In genomic region chr1:134708801-134709385, GRCm38 (mm10) we compare ENCODE assay signal across 8 mouse cellular contexts.
DNase-seq lines count a peak whose midpoint lies in the region; ATAC-seq and TF ChIP-seq lines count a peak whose summit lies in the region.

No protein-coding gene starts in this region.

- peak overlapping the region; percentile 87 for H3K4me2 ChIP-seq in CH12.LX (ENCODE audit: insufficient read depth, low read depth, poor library complexity, severe bottlenecking)
- H3K4me2 ChIP-seq in hindbrain, embryonic 11.5 days (replicated peaks; ENCODE audit: low read depth, low read length): peak overlapping the region; percentile 89
- peak overlapping the region; percentile 57 for H3K4me2 ChIP-seq in liver, embryonic 15.5 days

- ATAC-seq in hindbrain, embryonic 11.5 days (ENCODE audit: low FRiP score): peak; percentile 39
- no peak for ATAC-seq in liver, embryonic 15.5 days (ENCODE audit: insufficient read depth)

- H3K9me3 ChIP-seq in CH12.LX (replicated peaks; ENCODE audit: low read length): no peaks in the 10 kb centered on the region
- H3K9me3 ChIP-seq in hindbrain, embryonic 11.5 days (ENCODE audit: control insufficient read depth, low read length): no peaks in the 10 kb centered on the region
- no peaks in the 10 kb centered on the region for H3K9me3 ChIP-seq in liver, embryonic 15.5 days (replicated peaks)

- H3K79me2 ChIP-seq in CH12.LX (replicated peaks; ENCODE audit: control insufficient read depth, extremely low read depth, insufficient read depth, poor library complexity, severe bottlenecking): no peaks in the 10 kb centered on the region

- DNase-seq in adrenal gland, postnatal 14 days: peak; percentile 65
- no peak for DNase-seq in adrenal gland, adult 2 months
- DNase-seq in CH12.LX (ENCODE audit: extremely low read depth): peak; percentile 76
- DNase-seq in embryo, embryonic 10 days (ENCODE audit: low spot score): peak; percentile 69
- DNase-seq in hindbrain, embryonic 11.5 days (ENCODE audit: low spot score): peak; percentile 81
- peak; percentile 64 for DNase-seq in retina, embryonic 14.5 days (ENCODE audit: low spot score)
- DNase-seq in c-Kit-positive CD71-positive TER-119-positive erythroid progenitor cells, embryonic 14.5 days (ENCODE audit: low spot score): no peak

- dilution Hi-C loops in CH12.LX (cut with MboI; ENCODE audit: extremely low pct_ligation_motif_present, extremely low pct_unique_long_range_greater_than_20kb, low sequenced_read_pairs): no loop called here

- H3K4me3 ChIP-seq in CH12.LX (replicated peaks in 1 of 3; ENCODE audit: low read depth in 2 of 3, low read length in 2 of 3, poor library complexity in 1 of 3): peak overlapping the region in 1 of 3 experiments; percentile 23
- H3K4me3 ChIP-seq in hindbrain, embryonic 11.5 days (ENCODE audit: low read depth, low read length): peak overlapping the region; percentile 57
- H3K4me3 ChIP-seq in liver, embryonic 15.5 days (replicated peaks): peak overlapping the region; percentile 17

- in situ Hi-C loops in CH12.LX (cut with MboI; ENCODE audit: low pct_ligation_motif_present, low pct_unique_long_range_greater_than_20kb, low sequenced_read_pairs): no loop called here

- H3K27ac ChIP-seq in CH12.LX (ENCODE audit: insufficient read depth, low read depth): no peak overlapping the region
- H3K27ac ChIP-seq in hindbrain, embryonic 11.5 days (ENCODE audit: low read depth, low read length): peak overlapping the region; percentile 53; the same call in 1 of the 2 replicates
- no peak overlapping the region for H3K27ac ChIP-seq in liver, embryonic 15.5 days (replicated peaks)

- TF ChIP-seq CTCF in CH12.LX (conservative IDR thresholded peaks at IDR 0.05 in 1 of 2, IDR thresholded peaks at IDR 0.05 in 1 of 2; ENCODE audit: low read depth in 2 of 2, low read length in 2 of 2): no peak

- H3K9ac ChIP-seq in CH12.LX (ENCODE audit: insufficient read depth, low read depth): no peak overlapping the region
- peak overlapping the region; percentile 81 for H3K9ac ChIP-seq in hindbrain, embryonic 11.5 days (ENCODE audit: low read depth, low read length)
- H3K9ac ChIP-seq in liver, embryonic 15.5 days: no peak overlapping the region

- peaks cover 22 to 46% of the 10 kb centered on the region in 2 experiments for H3K4me1 ChIP-seq in CH12.LX (ENCODE audit: control insufficient read depth in 1 of 2, insufficient read depth in 2 of 2)
- H3K4me1 ChIP-seq in hindbrain, embryonic 11.5 days (replicated peaks; ENCODE audit: control insufficient read depth, insufficient read depth, low read length): peaks cover 19% of the 10 kb centered on the region
- H3K4me1 ChIP-seq in liver, embryonic 15.5 days (replicated peaks): peaks cover 11% of the 10 kb centered on the region

- H3K36me3 ChIP-seq in CH12.LX (replicated peaks in 1 of 2; ENCODE audit: control insufficient read depth in 1 of 2, insufficient read depth in 1 of 2, low read length in 1 of 2): no peaks in the 10 kb centered on the region
- H3K36me3 ChIP-seq in hindbrain, embryonic 11.5 days (ENCODE audit: control insufficient read depth, insufficient read depth, low read length): no peaks in the 10 kb centered on the region
- H3K36me3 ChIP-seq in liver, embryonic 15.5 days (replicated peaks): no peaks in the 10 kb centered on the region

- no peak for TF ChIP-seq RAD21 in CH12.LX (IDR thresholded peaks at IDR 0.05; ENCODE audit: low read depth, low read length)

- peak; percentile 73; the same call in 1 of the 2 replicates for TF ChIP-seq EP300 in CH12.LX (IDR thresholded peaks at IDR 0.05; ENCODE audit: low read length)

- WGBS in hindbrain, embryonic 11.5 days: under 1% methylated on average over 43 of the region's 46 CpGs
- WGBS in liver, embryonic 15.5 days (ENCODE audit: insufficient replicate concordance): under 1% methylated on average over 46 of the region's 46 CpGs

- TF ChIP-seq POLR2A in CH12.LX (IDR thresholded peaks at IDR 0.05; ENCODE audit: low read depth, low read length): no peak

- peaks cover 96% of the 10 kb centered on the region for H3K27me3 ChIP-seq in CH12.LX (replicated peaks)
- peaks cover 18% of the 10 kb centered on the region; the same call in 1 of the 2 replicates for H3K27me3 ChIP-seq in hindbrain, embryonic 11.5 days (ENCODE audit: control insufficient read depth, insufficient read depth, low read length)
- H3K27me3 ChIP-seq in liver, embryonic 15.5 days: peaks cover 90% of the 10 kb centered on the region

TF ChIP-seq in CH12.LX, 34 proteins besides CTCF, POLR2A, EP300 and RAD21:
- TF ChIP-seq MAZ (IDR thresholded peaks at IDR 0.05; ENCODE audit: low read depth, low read length): peak; percentile 87
- TF ChIP-seq HCFC1 (IDR thresholded peaks at IDR 0.05; ENCODE audit: low read depth, low read length): no peak
- TF ChIP-seq ETS1 (conservative IDR thresholded peaks at IDR 0.05; ENCODE audit: low read depth, low read length): peak; percentile 85
- no peak for TF ChIP-seq ZMIZ1 (IDR thresholded peaks at IDR 0.05; ENCODE audit: low read depth, low read length)
- no peak for TF ChIP-seq USF2 (conservative IDR thresholded peaks at IDR 0.05; ENCODE audit: low read depth, low read length)
- peak; percentile 43; the same call in 1 of the 2 replicates for TF ChIP-seq NRF1 (IDR thresholded peaks at IDR 0.05; ENCODE audit: low read depth, low read length)
- TF ChIP-seq TBP (conservative IDR thresholded peaks at IDR 0.05; ENCODE audit: low read depth, low read length): no peak
- TF ChIP-seq MAX (IDR thresholded peaks at IDR 0.05; ENCODE audit: low read length): no peak
- TF ChIP-seq JUND (conservative IDR thresholded peaks at IDR 0.05; ENCODE audit: low read depth, low read length): no peak
- 0 out of 2 replicates have a peak, but pooled peaks have one; percentile 16 for TF ChIP-seq JUN (IDR thresholded peaks at IDR 0.05; ENCODE audit: insufficient read depth, low read depth, low read length)
- TF ChIP-seq KAT2A (IDR thresholded peaks at IDR 0.05; ENCODE audit: insufficient replicate concordance, low read length): no peak
- TF ChIP-seq RCOR1 (conservative IDR thresholded peaks at IDR 0.05; ENCODE audit: low read depth, low read length): peak; percentile 75; the same call in 1 of the 2 replicates
- no peak for TF ChIP-seq ZC3H11A (IDR thresholded peaks at IDR 0.05; ENCODE audit: low read depth, low read length)
- no peak for TF ChIP-seq ZKSCAN1 (IDR thresholded peaks at IDR 0.05; ENCODE audit: borderline replicate concordance, low read depth, low read length)
- TF ChIP-seq TCF12 (IDR thresholded peaks at IDR 0.05; ENCODE audit: low read depth, low read length): peak; percentile 95
- TF ChIP-seq MXI1 (IDR thresholded peaks at IDR 0.05; ENCODE audit: low read depth, low read length): peak; percentile 61; the same call in 1 of the 2 replicates
- TF ChIP-seq USF1 (IDR thresholded peaks at IDR 0.05; ENCODE audit: low read depth, low read length): no peak
- no peak for TF ChIP-seq POLR2AphosphoS2 (IDR thresholded peaks at IDR 0.05; ENCODE audit: low read depth, low read length)
- no peak for TF ChIP-seq E2F4 (IDR thresholded peaks at IDR 0.05; ENCODE audit: insufficient replicate concordance, low read depth, low read length)
- TF ChIP-seq ELF1 (IDR thresholded peaks at IDR 0.05; ENCODE audit: low read depth, low read length): peak; percentile 80
- peak; percentile 6; the same call in 1 of the 2 replicates for TF ChIP-seq ZNF384 (IDR thresholded peaks at IDR 0.05; ENCODE audit: low read depth, low read length)
- no peak for TF ChIP-seq MYC (IDR thresholded peaks at IDR 0.05; ENCODE audit: low read depth, low read length)
- peak; percentile 88 for TF ChIP-seq MEF2A (IDR thresholded peaks at IDR 0.05; ENCODE audit: borderline replicate concordance, low read depth, low read length)
- TF ChIP-seq UBTF (IDR thresholded peaks at IDR 0.05; ENCODE audit: low read depth, low read length): no peak
- peak; percentile 97 for TF ChIP-seq IRF4 (IDR thresholded peaks at IDR 0.05; ENCODE audit: low read depth, low read length)
- TF ChIP-seq PAX5 (IDR thresholded peaks at IDR 0.05; ENCODE audit: low read length): no peak
- TF ChIP-seq CHD1 (IDR thresholded peaks at IDR 0.05; ENCODE audit: low read depth, low read length): no peak
- peak; percentile 75; the same call in 1 of the 2 replicates for TF ChIP-seq CHD2 (IDR thresholded peaks at IDR 0.05; ENCODE audit: low read length)
- no peak for TF ChIP-seq SMC3 (IDR thresholded peaks at IDR 0.05; ENCODE audit: low read depth, low read length)
- TF ChIP-seq SIN3A (IDR thresholded peaks at IDR 0.05; ENCODE audit: low read length): no peak
- TF ChIP-seq NELFE (IDR thresholded peaks at IDR 0.05; ENCODE audit: low read depth, low read length): no peak
- TF ChIP-seq MAFK (IDR thresholded peaks at IDR 0.05; ENCODE audit: insufficient replicate concordance, low read length): peak; percentile 77
- no peak for TF ChIP-seq GABPA (IDR thresholded peaks at IDR 0.05; ENCODE audit: insufficient replicate concordance, low read depth, low read length)
- TF ChIP-seq BHLHE40 (IDR thresholded peaks at IDR 0.05; ENCODE audit: low read depth, low read length): peak; percentile 89
TF ChIP-seq in CH12.LX: peak in this region for 14.

Comparison
In these comparisons a context has a peak if more than half of its experiments do, and no peak if none do; other contexts are left out.
1. DNase-seq: peak in adrenal gland, postnatal 14 days (single experiment), CH12.LX (single experiment), embryo, embryonic 10 days (single experiment), hindbrain, embryonic 11.5 days (single experiment) and retina, embryonic 14.5 days (single experiment); none in adrenal gland, adult 2 months (single experiment) and c-Kit-positive CD71-positive TER-119-positive erythroid progenitor cells, embryonic 14.5 days (single experiment).
2. Peak in every context shown above with its lines, with median percentiles within 50 percentile points of each other: H3K4me2 ChIP-seq.